Mouse (Mus musculus) heart, postnatal 0 days (tissue): ENCODE data around the gene Rasal2.

Experiments
- CTCF ChIP-seq: IDR thresholded peaks from 2 replicates; pipeline ENCODE4 v1.5.1; 2016; ENCODE audit warnings: antibody characterized with exemption, control low read depth, low read depth
- EP300 ChIP-seq: IDR thresholded peaks from 2 replicates; pipeline ENCODE4 v1.6.1; 2016; ENCODE audit warnings: antibody characterized with exemption, low read depth

DNA sequence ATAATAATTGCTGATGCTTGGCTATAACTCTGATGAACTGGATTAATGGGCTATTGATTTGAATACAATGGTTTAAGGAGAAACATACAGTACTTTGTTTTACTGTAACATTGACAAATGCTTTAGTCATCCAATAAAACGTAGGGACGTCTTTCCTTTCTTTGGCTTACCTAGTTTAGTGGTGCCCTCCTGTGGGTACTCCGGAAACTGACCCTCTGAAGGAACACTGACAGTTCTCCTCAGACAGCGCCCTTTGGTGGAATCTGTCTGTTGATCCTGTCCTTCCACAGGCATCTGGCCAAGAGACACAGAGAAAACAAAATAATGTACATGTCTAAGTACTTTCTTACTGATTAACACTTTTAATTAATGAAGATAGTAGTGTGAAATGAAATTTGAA is 125.8 kb downstream of the Rasal2 start:
- TF ChIP-seq CTCF: peak; percentile 67
- no peak for TF ChIP-seq EP300
